Mouse (Mus musculus): ENCODE data around the gene Sec31b.

GRCm38 (mm10) chr19:44545321-44546041 lies at the start of gene Sec31b:
- TF ChIP-seq CTCF (IDR thresholded peaks at IDR 0.05; ENCODE audit: low read depth, low read length) (no peak), EP300 (IDR thresholded peaks at IDR 0.05; ENCODE audit: insufficient read depth, low read depth, low read length) (no peak)
